Mouse (Mus musculus) gonadal fat pad, adult 2 months (tissue): ENCODE data around the gene Vegfb. TPM values are rescaled to one million over a fixed set of nuclear protein-coding genes. Genes with fewer than 3 reads are reported as not detected.

ENCODE experiments used
- DNase-seq: peaks from one replicate; pipeline ENCODE4 v3.0.0-alpha.2; 2012; ENCODE audit warnings: low read depth
- polyA plus RNA-seq: library from polyadenylated mRNA; depleted of rRNA; stranded (reverse); fragments of >200 nt; gene quantifications from 2 replicates; pipeline ENCODE4 v1.2.3, GENCODE M21; 2012

Gene Vegfb
- polyA plus RNA-seq, 1 experiment, result 62.4 TPM

GRCm38 (mm10) chr19:6972247-6972917, 15.1 kb downstream of the Vegfb start:
- no peak for DNase-seq

GRCm38 (mm10) chr19:6971644-6972043, 15.8 kb downstream of the Vegfb start:
- DNase-seq, result no peak

- no peak for DNase-seq
These were observed 16.9 kb downstream of the Vegfb start for GRCm38 (mm10) chr19:6970460-6971085.

- DNase-seq, result no peak
These were observed 17.6 kb downstream of the Vegfb start for GRCm38 (mm10) chr19:6969665-6970381.

- no peak for DNase-seq
These were observed 18.2 kb downstream of the Vegfb start for GRCm38 (mm10) chr19:6969291-6969664.

DNA sequence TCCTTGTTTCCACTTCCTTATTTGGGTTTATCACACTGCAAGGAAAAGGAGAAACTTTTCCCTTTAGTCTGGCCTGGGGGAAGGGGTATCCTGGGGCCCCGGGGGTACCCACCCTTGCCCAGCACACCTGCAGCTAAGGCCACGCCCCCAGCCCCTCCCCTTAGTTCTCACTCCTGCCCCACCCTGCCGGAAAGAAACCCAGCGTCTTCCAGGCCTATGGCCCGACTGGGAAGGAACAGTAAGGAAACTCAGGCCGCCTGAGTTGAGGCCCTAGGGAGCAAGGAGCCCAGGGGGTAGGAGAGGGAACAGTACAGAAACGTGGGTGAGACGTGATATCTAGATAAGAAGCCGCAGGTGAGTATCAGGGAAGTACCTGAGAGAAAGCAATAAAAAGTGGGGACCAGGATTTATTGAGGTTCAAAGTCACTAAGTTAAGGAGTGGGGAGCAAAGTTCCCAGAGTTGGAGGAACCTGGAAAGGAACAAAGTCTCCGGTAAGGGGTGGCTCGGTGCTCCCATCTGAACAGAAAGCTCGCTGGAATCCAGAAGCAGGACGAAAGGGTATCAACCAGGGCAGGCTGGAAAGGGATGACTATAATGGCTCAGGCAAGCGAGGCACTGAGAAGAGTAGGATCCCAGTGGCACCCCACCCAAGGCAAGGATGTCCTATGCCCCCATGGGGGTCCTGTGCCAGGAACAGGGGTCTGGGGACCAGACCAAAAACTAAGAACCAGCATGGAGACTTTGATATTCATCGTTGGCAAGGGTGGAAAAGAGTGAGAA, 18.8 kb downstream of the Vegfb start:
- no peak for DNase-seq

- no peak for DNase-seq
These were observed 31.0 kb downstream of the Vegfb start for GRCm38 (mm10) chr19:6956461-6956860.

- DNase-seq, result no peak
These were observed 32.0 kb downstream of the Vegfb start for GRCm38 (mm10) chr19:6955424-6955823.

DNA sequence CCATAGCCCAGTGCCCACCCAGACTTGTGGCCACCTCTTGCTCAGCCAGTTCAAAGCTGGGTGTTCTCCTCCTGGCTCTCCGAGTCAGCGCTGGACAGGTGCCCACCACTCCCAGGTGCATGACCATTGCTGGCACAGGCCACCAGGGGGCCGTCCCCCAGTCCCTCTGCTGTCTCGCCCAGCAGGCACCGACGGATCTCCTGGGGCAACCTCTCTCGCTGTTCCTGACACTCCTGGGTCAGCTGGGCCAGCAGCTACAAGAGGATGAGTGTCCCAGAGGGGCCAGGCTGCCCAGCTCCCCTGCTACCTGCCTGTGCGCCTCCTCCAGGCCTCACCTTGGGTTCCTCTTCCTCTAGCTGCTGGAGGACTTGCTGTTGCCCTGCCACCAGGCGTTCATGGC, 33.4 kb downstream of the Vegfb start:
- no peak for DNase-seq

DNA sequence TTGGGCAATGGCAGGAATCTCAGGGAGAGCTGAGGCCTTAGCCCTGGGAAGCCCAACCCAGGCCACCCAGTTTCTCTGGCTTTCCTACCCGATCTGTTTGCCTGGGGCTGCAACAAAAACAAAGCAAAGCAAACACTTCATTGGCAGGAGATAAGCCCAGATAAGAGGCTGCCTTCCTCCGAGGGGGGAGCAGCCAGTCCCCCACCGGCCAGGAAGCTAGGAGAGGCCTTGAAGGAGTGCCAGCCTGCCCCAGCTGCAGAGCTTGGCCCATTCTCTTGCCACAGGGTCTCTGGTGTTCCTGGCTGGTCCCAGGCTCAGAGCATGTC, 34.8 kb downstream of the Vegfb start:
- DNase-seq, result no peak

- no peak for DNase-seq
These were observed 35.3 kb downstream of the Vegfb start for GRCm38 (mm10) chr19:6951994-6952711.

GRCm38 (mm10) chr19:6951381-6951968, 36.0 kb downstream of the Vegfb start:
- DNase-seq, result no peak

- DNase-seq, result no peak
These were observed 36.8 kb downstream of the Vegfb start for GRCm38 (mm10) chr19:6950613-6951153.

GRCm38 (mm10) chr19:6949951-6950350, 37.5 kb downstream of the Vegfb start:
- DNase-seq, result no peak

GRCm38 (mm10) chr19:6949532-6949931, 37.9 kb downstream of the Vegfb start:
- no peak for DNase-seq

- DNase-seq, result no peak
These were observed 39.3 kb downstream of the Vegfb start for GRCm38 (mm10) chr19:6948186-6948585.

DNA sequence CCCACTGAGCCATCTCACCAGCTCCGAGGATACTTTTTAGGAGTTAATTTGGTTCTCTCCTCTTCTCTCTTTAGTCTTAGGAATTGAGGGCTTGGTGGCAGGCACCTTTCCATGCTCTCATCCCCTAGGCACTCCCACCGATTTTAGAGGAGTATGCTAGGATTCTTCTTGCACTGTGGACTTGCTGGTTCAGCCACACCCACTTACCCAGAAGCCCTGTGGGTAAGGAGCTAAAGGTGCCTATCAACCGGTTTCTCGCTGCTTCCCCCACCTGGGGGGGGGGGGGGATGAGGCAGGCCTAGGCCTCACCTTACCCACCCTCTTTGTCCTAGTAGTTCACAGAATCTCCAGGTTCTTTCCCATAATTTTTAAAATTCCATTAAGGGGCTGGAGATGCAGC, 39.7 kb downstream of the Vegfb start:
- DNase-seq, result no peak

DNA sequence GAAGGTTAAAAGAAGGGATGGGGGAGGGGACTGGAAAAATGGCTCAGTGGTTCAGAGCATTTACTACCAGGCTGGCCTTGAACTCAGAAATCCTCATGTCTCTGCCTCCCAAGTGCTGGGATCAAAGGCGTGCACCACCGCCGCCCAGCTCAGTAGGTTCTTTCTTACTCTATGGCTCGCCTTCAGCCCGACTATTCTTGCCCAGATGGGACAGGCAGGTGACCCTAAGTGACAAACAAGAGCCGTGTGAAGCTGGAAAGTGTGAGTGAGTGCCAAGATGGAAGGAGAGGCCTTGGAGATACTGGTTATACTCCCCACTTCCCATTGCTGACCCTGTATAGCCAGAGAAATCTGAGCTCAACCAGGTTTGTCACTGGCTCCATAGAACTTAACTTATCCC, 43.7 kb downstream of the Vegfb start:
- no peak for DNase-seq

- no peak for DNase-seq
These were observed 44.7 kb downstream of the Vegfb start for GRCm38 (mm10) chr19:6942764-6943163.

GRCm38 (mm10) chr19:6942249-6942691, 45.2 kb downstream of the Vegfb start, which contains the start of gene Gpr137:
Gene Gpr137 (minus strand): TSS chr19:6942480.
- DNase-seq, result no peak
